Mouse (Mus musculus): ENCODE results near the gene Sash3.

DNA sequence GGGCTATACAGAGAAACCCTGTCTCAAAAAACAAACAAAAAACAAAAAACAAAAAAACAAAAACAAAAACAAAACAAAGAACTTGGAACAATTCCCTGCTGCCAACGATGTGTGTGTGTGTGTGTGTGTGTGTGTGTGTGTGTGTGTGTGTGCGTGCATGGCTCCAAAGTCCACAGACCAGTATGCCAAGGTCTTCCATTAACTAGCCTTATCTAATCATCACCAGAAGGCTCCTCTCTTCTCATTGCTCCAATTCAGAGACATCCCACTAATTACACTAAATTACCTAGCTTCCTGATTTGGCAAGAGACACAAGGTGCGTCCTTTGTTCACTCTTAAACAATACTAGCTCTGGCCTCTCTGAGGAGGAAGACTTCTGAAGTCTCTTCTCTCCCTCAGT is 54.5 kb downstream of the Sash3 start:
- no peak for TF ChIP-seq POLR2A (IDR thresholded peaks at IDR 0.05; ENCODE audit: extremely low read depth, insufficient read depth, low read length)
- TF ChIP-seq CTCF (IDR thresholded peaks at IDR 0.05; ENCODE audit: low read depth, low read length), result no peak

All from liver, adult 2 months (tissue).